Mouse (Mus musculus) c-Kit-positive CD71-positive TER-119-negative erythroid progenitor cells, embryonic 14.5 days (primary cell): ENCODE data around the gene Dlgap1.

Experiments
- DNase-seq: peaks from one replicate; pipeline ENCODE4 v3.0.0-alpha.2; 2013; ENCODE audit warnings: low read depth

Gene Dlgap1

DNA sequence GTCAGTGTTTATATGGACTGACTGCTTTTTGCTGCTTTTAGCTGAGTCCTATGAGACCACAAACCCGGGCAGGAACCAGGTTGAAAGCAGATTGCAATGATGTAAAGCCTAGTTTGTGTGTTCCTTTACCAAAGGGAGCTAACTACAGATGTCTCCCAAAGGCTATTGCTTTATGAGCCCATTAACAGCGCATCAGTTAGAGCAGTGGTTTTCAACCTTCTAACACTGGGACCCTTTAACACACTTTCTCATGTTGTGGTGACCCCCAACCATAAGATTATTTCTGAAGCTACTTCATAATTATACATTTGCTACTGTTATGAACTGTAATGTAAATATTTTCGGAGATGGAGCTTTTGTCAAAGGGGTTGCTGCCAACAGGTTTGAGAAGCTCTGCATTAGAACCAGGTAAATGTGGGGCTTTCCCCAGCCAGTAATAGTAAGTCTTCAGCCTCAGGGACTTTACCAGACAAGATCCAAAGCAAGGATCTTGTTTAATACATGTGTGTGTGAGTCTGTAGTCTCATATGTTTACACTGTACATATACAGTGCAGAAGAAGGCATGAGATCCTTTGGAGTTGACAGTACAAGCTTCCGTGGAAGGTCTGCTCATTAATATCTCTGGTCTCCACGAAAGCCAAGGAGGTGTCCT, 899.8 kb downstream of the Dlgap1 start:
- no peak for DNase-seq

DNA sequence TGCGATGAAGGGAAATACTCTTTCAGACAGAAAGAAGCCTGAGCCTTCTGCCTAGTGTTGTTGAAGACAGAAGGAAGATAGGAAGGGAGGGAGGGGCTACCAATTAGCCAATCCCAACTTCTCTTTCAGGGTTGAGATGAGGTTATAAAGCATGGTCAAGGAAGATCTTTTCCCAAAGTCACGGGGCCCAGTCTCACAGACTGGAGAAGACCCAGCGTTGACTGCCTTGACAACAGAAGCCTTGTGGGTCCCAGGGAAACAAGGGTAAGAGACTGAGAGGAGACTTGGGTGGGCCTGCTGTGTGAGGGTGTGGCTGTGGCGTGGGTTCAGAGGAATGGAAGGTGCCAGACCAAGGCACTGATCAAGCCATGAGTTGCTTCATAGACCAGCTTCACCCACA, 901.7 kb downstream of the Dlgap1 start:
- DNase-seq = no peak
